Mouse (Mus musculus) spleen, postnatal 4 days (tissue): ENCODE measurements around the gene Pnrc2.

ENCODE experiments used
- DNase-seq, 2 experiments: peaks; one replicate each; pipeline ENCODE4 v3.0.0; 2022; ENCODE audit warnings: low spot score in 2 of 2

The Pnrc2 gene

GRCm38 (mm10) chr4:135823298-135823697 is 50.4 kb downstream of the Pnrc2 start:
- peak; percentile 46 to 81 for DNase-seq

GRCm38 (mm10) chr4:135821772-135822171 is 51.9 kb downstream of the Pnrc2 start:
- no peak for DNase-seq
